Mouse (Mus musculus): ENCODE results near the gene Gm21983.

- no peak for TF ChIP-seq CTCF (IDR thresholded peaks at IDR 0.05; ENCODE audit: low read depth, low read length)
- TF ChIP-seq GATA1 (IDR thresholded peaks at IDR 0.05; ENCODE audit: borderline replicate concordance, low read length): no peak
- TF ChIP-seq TAL1 (conservative IDR thresholded peaks at IDR 0.05; ENCODE audit: low read depth, low read length): no peak
- no peak for TF ChIP-seq POLR2AphosphoS5 (IDR thresholded peaks at IDR 0.05; ENCODE audit: insufficient replicate concordance, low read depth, low read length)
Measured at GRCm38 (mm10) chr7:27124305-27124832, 56.5 kb downstream of the Gm21983 start.
